ENCODE assay signal across 8 mouse cellular contexts in genomic region chr5:29824796-29825195, GRCm38 (mm10).
DNase-seq lines count a peak whose midpoint lies in the region; ATAC-seq and TF ChIP-seq lines count a peak whose summit lies in the region.

No protein-coding gene starts in this region.

- no peak for ATAC-seq in heart, embryonic 11.5 days (replicated peaks; ENCODE audit: insufficient number of reproducible peaks, low FRiP score, low TSS enrichment)
- no peak for ATAC-seq in kidney, postnatal 0 days (replicated peaks; ENCODE audit: low FRiP score, low read depth)
- no peak for ATAC-seq in cerebellum, adult (ENCODE audit: insufficient number of reproducible peaks, low FRiP score, low TSS enrichment)

- no peak overlapping the region for H3K9ac ChIP-seq in heart, embryonic 11.5 days (ENCODE audit: low read depth, low read length)
- H3K9ac ChIP-seq in kidney, postnatal 0 days (ENCODE audit: low read depth, low read length), result no peak overlapping the region

- peak; percentile 74 for TF ChIP-seq CTCF in kidney, postnatal 0 days (IDR thresholded peaks at IDR 0.05; ENCODE audit: low read depth)

- H3K27ac ChIP-seq in heart, embryonic 11.5 days (ENCODE audit: low read depth, low read length), result no peak overlapping the region
- H3K27ac ChIP-seq in kidney, postnatal 0 days, result no peak overlapping the region

- H3K4me3 ChIP-seq in heart, embryonic 11.5 days (ENCODE audit: low read depth, low read length), result no peak overlapping the region
- no peak overlapping the region for H3K4me3 ChIP-seq in kidney, postnatal 0 days (replicated peaks; ENCODE audit: low read depth, low read length)

- 38% methylated on average over 3 of the region's 3 CpGs for WGBS in heart, embryonic 11.5 days (ENCODE audit: insufficient replicate concordance)
- 39% methylated on average over 3 of the region's 3 CpGs for WGBS in kidney, postnatal 0 days

- no peaks in the 10 kb centered on the region for H3K9me3 ChIP-seq in heart, embryonic 11.5 days (replicated peaks; ENCODE audit: control insufficient read depth, low read length)
- no peaks in the 10 kb centered on the region for H3K9me3 ChIP-seq in kidney, postnatal 0 days (replicated peaks; ENCODE audit: low read length)

- H3K36me3 ChIP-seq in heart, embryonic 11.5 days (ENCODE audit: control insufficient read depth, insufficient read depth, low read length), result no peaks in the 10 kb centered on the region
- H3K36me3 ChIP-seq in kidney, postnatal 0 days (ENCODE audit: insufficient read depth, low read length), result no peaks in the 10 kb centered on the region

- 0 out of 2 replicates have a peak, but pooled peaks cover 3% of the 10 kb centered on the region for H3K4me1 ChIP-seq in heart, embryonic 11.5 days (ENCODE audit: control insufficient read depth, insufficient read depth, low read length)
- H3K4me1 ChIP-seq in kidney, postnatal 0 days (replicated peaks; ENCODE audit: insufficient read depth, low read length), result no peaks in the 10 kb centered on the region

- H3K4me2 ChIP-seq in heart, embryonic 11.5 days, result no peak overlapping the region
- H3K4me2 ChIP-seq in kidney, postnatal 0 days (ENCODE audit: low read length), result no peak overlapping the region

- DNase-seq in heart, adult 8-10 months (ENCODE audit: low spot score), result peak; percentile 50
- peak; percentile 5 to 26 for DNase-seq in urinary bladder, adult 18-20 months (ENCODE audit: low spot score in 2 of 2)
- DNase-seq in urinary bladder, adult 2 months (ENCODE audit: low spot score), result no peak
- DNase-seq in embryo, embryonic 10.5 days (ENCODE audit: low spot score), result peak; percentile 59
- peak; percentile 81 for DNase-seq in kidney, postnatal 0 days (ENCODE audit: low spot score)
- DNase-seq in naive thymus-derived CD4-positive, alpha-beta T cell, adult 2 months (ENCODE audit: low read depth), result peak; percentile 21

- no peaks in the 10 kb centered on the region for H3K27me3 ChIP-seq in heart, embryonic 11.5 days (ENCODE audit: control insufficient read depth, insufficient read depth, low read length)
- H3K27me3 ChIP-seq in kidney, postnatal 0 days (ENCODE audit: insufficient read depth, low read length), result no peaks in the 10 kb centered on the region
